Mouse (Mus musculus) limb, embryonic 10.5 days (tissue): ENCODE measurements at regions not wholly inside any gene's neighbourhood (a gene's known extent, or its start where the extent isn't known, plus 50 kb on each side); places are given as distances from the start of the nearest gene placed in this dataset. TPM values are rescaled to one million over a fixed set of nuclear protein-coding genes. Genes with fewer than 3 reads are reported as not detected.

Experiments used
- microRNA-seq: library from miRNA; unstranded; fragments of <30 nt; microRNA quantifications from one replicate; pipeline ENCODE4, GENCODE M21; 2017

Small RNAs in the stretch of these regions (microRNA-seq; reads per million reads assigned to microRNA genes)
- not detected for gene Mir5118
